Mouse (Mus musculus): ENCODE data around the gene Abhd15.

Abhd15 gene

GRCm38 (mm10) chr11:77514832-77515636 lies at the start of gene Abhd15:
TSS of gene Abhd15 (plus strand) at chr11:77515121.
- peak; percentile 64 to 71 for DNase-seq

- no peak for DNase-seq
Measured at GRCm38 (mm10) chr11:77466544-77466943, 48.4 kb upstream of the Abhd15 start.

- peak; percentile 67 to 83 for DNase-seq
Measured at GRCm38 (mm10) chr11:77467157-77467556, 47.8 kb upstream of the Abhd15 start.

- DNase-seq = peak; percentile 83 to 90
Measured at GRCm38 (mm10) chr11:77467784-77468183, 47.1 kb upstream of the Abhd15 start.

- no peak for DNase-seq
Measured at GRCm38 (mm10) chr11:77468397-77468796, 46.5 kb upstream of the Abhd15 start.

- no peak for DNase-seq
Measured at GRCm38 (mm10) chr11:77471407-77471806, 43.5 kb upstream of the Abhd15 start.

GRCm38 (mm10) chr11:77472775-77473174 lies 42.1 kb upstream of the Abhd15 start:
- no peak for DNase-seq

GRCm38 (mm10) chr11:77476216-77476615 lies 38.7 kb upstream of the Abhd15 start:
- DNase-seq = no peak

GRCm38 (mm10) chr11:77476895-77477294 lies 38.0 kb upstream of the Abhd15 start:
- DNase-seq = no peak

- DNase-seq = peak; percentile 40 to 60
Measured at GRCm38 (mm10) chr11:77483043-77483442, 31.9 kb upstream of the Abhd15 start.

- no peak for DNase-seq
Measured at GRCm38 (mm10) chr11:77483510-77484255, 31.2 kb upstream of the Abhd15 start.

GRCm38 (mm10) chr11:77485229-77485628 lies 29.7 kb upstream of the Abhd15 start:
- peak in 1 of 2 experiments; percentile 20 for DNase-seq

- peak; percentile 74 to 81 for DNase-seq
Measured at GRCm38 (mm10) chr11:77486798-77487197, 28.1 kb upstream of the Abhd15 start.

- DNase-seq = peak in 1 of 2 experiments; percentile 42
Measured at GRCm38 (mm10) chr11:77488771-77489581, 25.9 kb upstream of the Abhd15 start.

GRCm38 (mm10) chr11:77489591-77490235 lies 25.2 kb upstream of the Abhd15 start, which contains the start of gene Ankrd13b:
TSS of gene Ankrd13b (minus strand) at chr11:77489678.
- DNase-seq = peak; percentile 89 to 91

- peak in 1 of 2 experiments; percentile 17 for DNase-seq
Measured at GRCm38 (mm10) chr11:77490451-77490850, 24.5 kb upstream of the Abhd15 start.

- DNase-seq = peak; percentile 89 to 94
Measured at GRCm38 (mm10) chr11:77491123-77491501, 23.8 kb upstream of the Abhd15 start.

- peak; percentile 70 to 72 for DNase-seq
Measured at GRCm38 (mm10) chr11:77491502-77492291, 23.2 kb upstream of the Abhd15 start.

- peak; percentile 40 to 70 for DNase-seq
Measured at GRCm38 (mm10) chr11:77492311-77492871, 22.5 kb upstream of the Abhd15 start.

- peak; percentile 94 to 98 for DNase-seq
Measured at GRCm38 (mm10) chr11:77492911-77493332, 22.0 kb upstream of the Abhd15 start.
